Mouse (Mus musculus): Measurements from ENCODE around the gene Cst11. TPM values are rescaled to one million over a fixed set of nuclear protein-coding genes. Genes with fewer than 3 reads are reported as not detected.
A peak's percentile ranks its signal among the peaks of the same experiment; 100 is the strongest.
"Not testable (repeated sequence)": the region's sequence is repeated elsewhere in the genome, so short reads cannot be mapped to it uniquely, and the experiment has no call there.

Cst11 gene
- polyA plus RNA-seq (2016; fragmentation: Nextera tagmentation; extraction: Ambion mirVana), result not detected in 2 replicates

- H3K27me3 ChIP-seq (replicated peaks); H3K4me1 ChIP-seq; ATAC-seq; H3K4me3 ChIP-seq; H3K36me3 ChIP-seq; H3K4me2 ChIP-seq; H3K9ac ChIP-seq; H3K27ac ChIP-seq; H3K9me3 ChIP-seq (replicated peaks): not testable (repeated sequence)
- WGBS (ENCODE audit: insufficient replicate concordance), result 58% methylated on average over 4 of the region's 4 CpGs
These were observed at the start of gene Cst11 for GRCm38 (mm10) chr2:148771397-148771796. Cst11 (minus strand) TSS chr2:148771497.

DNA sequence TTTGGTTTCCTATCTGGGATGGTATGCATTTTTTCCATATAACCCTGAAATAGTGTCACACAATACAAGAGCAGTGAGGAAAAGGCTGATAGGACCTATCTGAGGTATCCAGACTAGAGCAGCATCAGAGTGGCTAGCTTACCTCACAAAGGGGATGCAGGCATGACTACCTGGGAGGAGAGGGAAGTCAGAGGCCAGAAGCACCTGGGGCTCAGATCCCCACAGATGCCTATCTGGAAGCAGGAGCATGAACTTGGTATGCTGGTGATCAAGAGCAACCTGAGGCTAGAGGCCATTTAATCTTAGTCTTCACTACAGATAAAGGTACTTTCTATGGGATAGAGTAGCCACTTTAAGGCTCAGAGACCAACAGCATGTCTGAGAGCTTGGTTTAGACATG lies 48.6 kb upstream of the Cst11 start, which contains the start of gene Cst13:
Cst13 (plus strand) TSS at position 173 of the 400 bp plus-strand sequence.
- no peak within 1 kb of the TSS for H3K4me3 ChIP-seq
- no peaks in the 10 kb centered on the region for H3K36me3 ChIP-seq
- H3K27ac ChIP-seq, result no peak within 1 kb of the TSS
- no peak within 1 kb of the TSS for H3K9ac ChIP-seq
- H3K9me3 ChIP-seq (replicated peaks), result no peaks in the 10 kb centered on the region
- no peak within 1 kb of the TSS for H3K4me2 ChIP-seq
- no peaks in the 10 kb centered on the region for H3K27me3 ChIP-seq (replicated peaks)
- H3K4me1 ChIP-seq, result no peaks in the 10 kb centered on the region
- ATAC-seq, result no peak

DNA sequence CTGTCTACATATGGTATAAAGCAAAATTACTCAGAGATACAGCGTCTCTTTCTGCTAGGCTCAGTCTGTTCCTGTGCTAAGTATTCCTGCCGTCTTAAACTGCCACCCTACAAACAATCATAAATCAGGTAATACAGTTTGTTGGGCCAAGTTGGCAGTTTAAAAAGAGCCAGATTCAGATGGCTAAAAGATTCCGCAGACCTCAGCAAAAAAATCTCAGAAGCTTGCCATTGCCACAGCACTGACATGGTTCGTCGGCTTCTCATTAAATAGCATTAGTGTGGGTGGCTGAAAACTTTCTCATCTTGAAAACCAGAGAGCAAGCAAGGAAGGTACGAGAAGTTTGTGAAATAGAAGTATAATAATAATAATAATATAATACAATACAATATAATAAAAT lies 35.4 kb upstream of the Cst11 start:
- no peak overlapping the region for H3K4me2 ChIP-seq
- H3K4me1 ChIP-seq, result no peaks in the 10 kb centered on the region
- no peaks in the 10 kb centered on the region for H3K27me3 ChIP-seq (replicated peaks)
- H3K9ac ChIP-seq, result no peak overlapping the region
- WGBS (ENCODE audit: insufficient replicate concordance), result 63% methylated on average over 6 of the region's 6 CpGs
- H3K27ac ChIP-seq, result no peak overlapping the region
- no peaks in the 10 kb centered on the region for H3K9me3 ChIP-seq (replicated peaks)
- H3K36me3 ChIP-seq, result no peaks in the 10 kb centered on the region
- no peak for ATAC-seq
- H3K4me3 ChIP-seq, result no peak overlapping the region

GRCm38 (mm10) chr2:148801491-148801921 lies 30.2 kb upstream of the Cst11 start:
- Histone ChIP-seq H3K27me3 (replicated peaks) (no peaks in the 10 kb centered on the region), H3K4me1 (no peaks in the 10 kb centered on the region), H3K4me2 (no peak overlapping the region), H3K27ac (no peak overlapping the region), H3K9ac (no peak overlapping the region), H3K36me3 (no peaks in the 10 kb centered on the region), H3K4me3 (no peak overlapping the region), H3K9me3 (replicated peaks) (no peaks in the 10 kb centered on the region)
- WGBS (ENCODE audit: insufficient replicate concordance), result 30% methylated on average over 3 of the region's 3 CpGs
- 0 out of 2 replicates have a peak, but pooled peaks have one; percentile 13 for ATAC-seq

DNA sequence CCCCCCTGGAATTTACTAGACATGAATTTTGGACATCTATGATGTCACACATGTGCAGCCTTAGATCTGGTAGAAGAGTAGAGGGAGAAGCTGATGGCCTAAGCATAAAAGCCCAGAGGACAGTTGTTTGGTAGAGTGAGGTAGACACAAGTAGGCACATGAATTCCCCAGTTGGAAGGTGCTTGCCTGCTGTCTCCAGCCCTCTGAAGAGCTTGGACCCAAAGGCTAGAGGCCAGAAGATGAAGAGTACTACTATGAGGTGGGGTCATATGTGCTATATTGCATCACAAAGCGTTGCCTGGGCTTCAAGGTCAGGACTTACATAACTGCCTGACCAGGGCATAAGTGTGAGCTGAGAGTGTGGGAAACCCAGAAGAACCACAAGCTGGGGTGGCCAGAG lies 27.2 kb upstream of the Cst11 start, which contains the start of gene Cst8:
Cst8 (plus strand) TSS at position 301 of the 400 bp plus-strand sequence.
- Histone ChIP-seq H3K4me2 (no peak within 1 kb of the TSS), H3K9ac (no peak within 1 kb of the TSS), H3K36me3 (no peaks in the 10 kb centered on the region), H3K27ac (no peak within 1 kb of the TSS), H3K4me1 (no peaks in the 10 kb centered on the region), H3K27me3 (replicated peaks) (no peaks in the 10 kb centered on the region), H3K4me3 (no peak within 1 kb of the TSS), H3K9me3 (replicated peaks) (no peaks in the 10 kb centered on the region)
- WGBS (ENCODE audit: insufficient replicate concordance), result 60% methylated on average over 1 of the region's 1 CpGs
- ATAC-seq, result no peak

DNA sequence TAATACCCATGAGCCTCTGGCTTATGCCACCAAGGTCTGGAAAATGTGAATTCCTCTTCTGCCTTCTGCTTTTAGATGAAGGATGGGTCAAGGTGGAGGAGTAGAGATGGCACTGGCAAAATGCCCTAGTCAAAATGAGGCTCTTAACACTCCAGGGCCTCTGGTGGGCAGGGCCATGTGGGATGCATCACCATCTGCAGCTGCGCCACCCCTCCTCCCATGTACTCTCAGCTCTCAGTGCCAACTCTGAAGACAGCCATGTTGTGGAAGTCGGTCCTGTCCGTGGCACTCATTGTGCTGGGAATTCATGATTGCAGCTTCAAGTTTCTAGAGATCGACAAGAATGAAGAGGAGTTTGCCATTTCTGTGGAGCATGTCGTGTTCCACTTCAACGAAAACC lies 17.8 kb upstream of the Cst11 start, which contains the start of gene Cst12:
Cst12 (plus strand) TSS at position 220 of the 400 bp plus-strand sequence.
- H3K36me3 ChIP-seq, result no peaks in the 10 kb centered on the region
- no peak within 1 kb of the TSS for H3K27ac ChIP-seq
- no peak within 1 kb of the TSS for H3K4me2 ChIP-seq
- WGBS (ENCODE audit: insufficient replicate concordance), result 86% methylated on average over 6 of the region's 6 CpGs
- H3K4me1 ChIP-seq, result no peaks in the 10 kb centered on the region
- no peaks in the 10 kb centered on the region for H3K27me3 ChIP-seq (replicated peaks)
- no peaks in the 10 kb centered on the region for H3K9me3 ChIP-seq (replicated peaks)
- H3K9ac ChIP-seq, result no peak within 1 kb of the TSS
- H3K4me3 ChIP-seq, result no peak within 1 kb of the TSS
- ATAC-seq, result no peak

DNA sequence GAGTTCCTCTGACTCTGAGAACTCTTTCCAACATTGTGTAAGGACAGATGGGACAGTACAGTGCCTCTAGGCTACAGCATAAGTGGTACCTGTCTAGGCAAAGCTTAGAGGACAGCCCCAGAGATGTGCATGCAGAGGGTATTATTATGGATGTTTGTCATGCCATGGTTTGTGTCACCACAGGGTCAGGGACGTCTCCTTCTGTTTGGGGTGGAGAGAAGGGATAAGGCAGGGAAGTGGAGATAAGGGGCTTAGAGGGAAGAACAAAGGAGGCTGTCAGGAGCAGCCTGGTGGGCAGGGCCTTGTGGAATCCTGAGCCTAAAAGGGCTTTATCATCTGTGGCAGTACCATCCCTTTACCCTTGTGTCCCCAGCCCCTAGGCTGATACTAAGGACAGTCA lies 10.4 kb upstream of the Cst11 start, which contains the start of gene 8030411F24Rik:
8030411F24Rik (plus strand) TSS at position 301 of the 400 bp plus-strand sequence.
- H3K27me3 ChIP-seq (replicated peaks), result no peaks in the 10 kb centered on the region
- 5% methylated on average over 1 of the region's 1 CpGs for WGBS (ENCODE audit: insufficient replicate concordance)
- no peak within 1 kb of the TSS for H3K9ac ChIP-seq
- H3K9me3 ChIP-seq (replicated peaks), result no peaks in the 10 kb centered on the region
- H3K27ac ChIP-seq, result no peak within 1 kb of the TSS
- no peak within 1 kb of the TSS for H3K4me3 ChIP-seq
- H3K4me1 ChIP-seq, result no peaks in the 10 kb centered on the region
- no peak within 1 kb of the TSS for H3K4me2 ChIP-seq
- H3K36me3 ChIP-seq, result no peaks in the 10 kb centered on the region
- no peak for ATAC-seq

DNA sequence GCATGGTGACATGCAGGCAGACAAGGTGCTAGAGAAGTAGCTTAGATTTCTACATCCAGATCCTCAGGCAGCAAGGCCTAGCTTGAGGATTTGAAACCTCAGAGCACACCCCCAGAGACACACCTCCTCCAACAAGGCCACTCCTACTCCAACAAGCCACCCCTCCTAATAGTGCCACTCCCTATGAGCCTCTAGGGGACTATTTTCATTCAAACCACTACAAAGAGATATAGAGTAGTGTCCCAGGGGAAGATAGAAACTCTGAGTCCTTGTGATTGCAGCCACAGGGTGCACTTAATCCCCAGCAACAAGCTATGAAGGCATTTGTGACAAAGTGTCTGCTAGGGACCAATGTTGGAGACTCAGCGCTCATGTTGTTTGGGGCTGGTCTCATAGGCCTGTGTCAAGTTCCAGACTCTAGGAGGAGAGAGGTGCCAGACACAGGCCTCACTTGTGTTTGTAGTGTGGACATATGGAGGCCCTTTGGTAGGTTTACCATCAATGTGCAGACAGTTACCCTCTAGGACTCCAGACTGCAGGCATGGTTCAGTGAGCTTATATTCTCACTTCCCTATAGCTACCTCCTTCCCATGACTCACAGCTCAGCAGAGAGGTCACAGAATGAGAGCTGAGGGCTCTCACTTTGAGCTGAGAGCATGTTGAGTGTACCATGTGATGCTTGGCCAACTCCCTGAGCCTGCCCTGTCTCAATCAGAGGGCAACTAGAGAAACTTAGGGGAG lies 7.5 kb downstream of the Cst11 start:
- ATAC-seq, result no peak
- Histone ChIP-seq H3K9ac (no peak overlapping the region), H3K4me1 (no peaks in the 10 kb centered on the region), H3K27ac (no peak overlapping the region), H3K9me3 (replicated peaks) (no peaks in the 10 kb centered on the region), H3K36me3 (no peaks in the 10 kb centered on the region), H3K27me3 (replicated peaks) (no peaks in the 10 kb centered on the region), H3K4me3 (no peak overlapping the region), H3K4me2 (no peak overlapping the region)
- WGBS (ENCODE audit: insufficient replicate concordance), result 100% methylated on average over 1 of the region's 1 CpGs

DNA sequence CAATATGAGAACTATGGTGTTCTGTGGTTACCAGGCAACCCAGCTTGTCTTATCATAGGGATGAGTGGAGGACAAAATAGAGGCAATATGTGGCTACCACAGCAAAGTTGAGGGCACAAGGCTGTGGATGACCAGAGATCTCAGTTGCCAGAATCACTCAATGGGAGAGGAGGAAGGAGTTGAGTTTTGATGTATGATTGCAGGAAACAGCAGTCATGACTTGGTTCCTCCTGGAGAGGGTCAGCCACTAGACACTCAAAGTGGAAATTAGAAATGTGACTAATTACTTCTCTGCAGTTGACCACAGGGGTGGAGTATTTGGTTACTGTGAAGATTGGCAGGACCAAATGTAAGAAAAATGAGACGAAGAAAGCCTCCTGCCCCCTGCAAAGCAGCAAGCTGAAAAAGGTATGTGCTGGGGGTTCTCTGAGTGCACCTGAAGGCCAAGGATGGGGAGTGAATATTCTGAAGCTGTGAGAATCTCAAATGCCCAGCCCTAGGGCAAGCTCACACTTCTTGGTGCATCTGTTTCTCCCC lies 16.9 kb downstream of the Cst11 start:
- WGBS (ENCODE audit: insufficient replicate concordance), result 27% methylated on average over 1 of the region's 1 CpGs
- Histone ChIP-seq H3K36me3 (no peaks in the 10 kb centered on the region), H3K4me3 (no peak overlapping the region), H3K27ac (no peak overlapping the region), H3K9ac (no peak overlapping the region), H3K9me3 (replicated peaks) (no peaks in the 10 kb centered on the region), H3K27me3 (replicated peaks) (0 out of 2 replicates have a peak, but pooled peaks cover 4% of the 10 kb centered on the region), H3K4me1 (no peaks in the 10 kb centered on the region), H3K4me2 (no peak overlapping the region)
- no peak for ATAC-seq

- Histone ChIP-seq H3K36me3 (no peaks in the 10 kb centered on the region), H3K9me3 (replicated peaks) (no peaks in the 10 kb centered on the region), H3K27me3 (replicated peaks) (0 out of 2 replicates have a peak, but pooled peaks cover 4% of the 10 kb centered on the region), H3K27ac (no peak overlapping the region), H3K4me2 (peak overlapping the region; percentile 60), H3K4me3 (peak overlapping the region; percentile 29; the same call in 1 of the 2 replicates), H3K9ac (no peak overlapping the region), H3K4me1 (no peaks in the 10 kb centered on the region)
- peak; percentile 72 for ATAC-seq
- WGBS (ENCODE audit: insufficient replicate concordance), result 11% methylated on average over 15 of the region's 15 CpGs
These were observed 19.1 kb downstream of the Cst11 start for GRCm38 (mm10) chr2:148751893-148752813.

GRCm38 (mm10) chr2:148750058-148750457 lies 21.2 kb downstream of the Cst11 start, which contains the start of gene Cstl1:
Cstl1 (plus strand) TSS chr2:148750358.
- Histone ChIP-seq H3K27me3 (replicated peaks) (0 out of 2 replicates have a peak, but pooled peaks cover 4% of the 10 kb centered on the region), H3K36me3 (no peaks in the 10 kb centered on the region), H3K4me2 (no peak within 1 kb of the TSS), H3K9me3 (replicated peaks) (no peaks in the 10 kb centered on the region), H3K27ac (no peak within 1 kb of the TSS), H3K4me1 (no peaks in the 10 kb centered on the region), H3K9ac (no peak within 1 kb of the TSS), H3K4me3 (no peak within 1 kb of the TSS)
- ATAC-seq, result no peak
- 67% methylated on average over 1 of the region's 1 CpGs for WGBS (ENCODE audit: insufficient replicate concordance)

Data from liver, embryonic 12.5 days (tissue).